Mouse (Mus musculus) mouse trophoblast stem cell (cell line): ENCODE data around the gene Trpc2.
"Not testable (repeated sequence)": the region's sequence is repeated elsewhere in the genome, so short reads cannot be mapped to it uniquely, and the experiment has no call there.

ENCODE experiments used
- in situ Hi-C, 2 experiments: fragments of 300-500 bp; cut with MseI, MboI; formaldehyde crosslinking; loops; 2 replicates in 1 of 2; 3 replicates in 1 of 2; pipeline ENCODE4 v1.15.1; 2025

Trpc2 gene

DNA sequence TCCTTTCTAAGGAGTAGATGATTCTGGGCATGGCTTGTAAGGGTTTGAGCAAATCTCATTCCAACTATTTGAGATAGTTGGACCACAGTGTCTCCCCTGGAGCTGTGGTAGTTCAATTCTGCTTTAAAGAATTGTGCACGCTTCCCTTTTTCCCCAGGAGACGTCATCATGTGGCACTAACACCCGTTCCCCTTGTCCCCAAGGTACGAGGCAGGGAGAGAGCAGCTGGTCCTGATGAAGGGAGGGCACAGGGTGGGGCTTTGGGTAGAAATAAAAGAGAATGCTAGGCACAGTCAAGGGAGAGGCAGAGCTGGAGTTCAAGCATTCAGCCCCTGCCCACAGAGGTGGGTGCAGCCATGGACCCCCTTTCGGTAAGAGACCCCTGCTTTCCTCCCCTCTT is at the start of gene Trpc2:
Gene Trpc2 (plus strand): TSS at position 301 of the 400 bp plus-strand sequence.
- in situ Hi-C loops, result no loop called here

DNA sequence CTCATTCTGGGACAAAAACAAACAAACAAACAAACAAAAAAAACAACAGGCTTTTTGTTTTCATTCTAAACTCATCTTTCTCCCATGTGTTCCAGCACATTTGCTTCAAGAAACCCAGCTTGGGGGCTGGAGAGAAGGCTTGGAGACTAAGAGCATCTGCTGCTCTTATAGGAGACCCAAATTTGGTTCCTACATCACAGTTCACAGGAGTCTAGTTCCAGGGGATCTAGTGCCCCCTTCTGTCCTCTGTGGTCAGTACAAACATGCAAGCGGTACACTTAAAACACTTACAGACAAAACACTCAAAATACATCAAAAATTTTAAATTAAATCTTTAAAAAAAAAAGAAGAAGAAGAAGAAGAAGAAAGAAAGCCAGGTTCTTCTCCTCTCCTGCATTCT is 48.0 kb upstream of the Trpc2 start:
- in situ Hi-C loops, result no loop called here

DNA sequence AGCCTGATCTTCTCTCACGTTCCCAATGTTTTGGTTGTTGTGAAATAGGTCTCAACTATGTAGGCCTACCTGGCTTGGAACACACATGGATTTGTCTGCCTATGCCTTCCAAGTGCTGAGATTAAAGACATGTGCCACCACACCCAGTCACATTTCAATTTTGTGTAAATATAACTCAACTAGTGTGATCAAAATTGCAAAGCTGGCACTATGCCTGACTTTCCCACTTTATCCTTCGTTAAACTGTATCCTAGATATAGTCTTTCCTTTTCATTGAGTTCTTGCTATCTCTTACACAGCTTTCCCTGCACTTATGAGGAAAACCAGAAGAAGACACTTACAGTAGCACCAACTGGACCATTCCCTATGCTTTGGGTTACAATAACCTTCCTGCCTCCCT is 47.4 kb upstream of the Trpc2 start:
- in situ Hi-C loops, result no loop called here

DNA sequence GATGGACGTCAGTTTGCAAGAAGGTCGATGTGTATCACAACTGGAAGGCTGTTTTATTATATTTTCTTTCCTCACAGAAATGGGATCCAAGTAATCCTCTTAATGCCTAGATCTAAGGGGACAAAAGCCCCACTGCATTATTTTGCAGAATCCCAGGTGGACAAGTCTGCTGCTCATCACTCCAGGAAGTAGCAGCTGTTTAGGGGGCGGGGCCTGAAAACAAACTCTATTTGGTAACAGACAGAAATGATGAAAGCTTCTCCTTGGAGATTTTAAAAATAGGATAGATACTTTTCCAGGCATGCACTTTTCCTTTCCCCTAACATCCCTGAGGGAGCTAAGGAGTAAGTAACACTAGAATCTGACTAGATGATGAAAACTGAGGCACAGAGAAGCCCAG is 45.6 kb upstream of the Trpc2 start:
- in situ Hi-C loops, result no loop called here

DNA sequence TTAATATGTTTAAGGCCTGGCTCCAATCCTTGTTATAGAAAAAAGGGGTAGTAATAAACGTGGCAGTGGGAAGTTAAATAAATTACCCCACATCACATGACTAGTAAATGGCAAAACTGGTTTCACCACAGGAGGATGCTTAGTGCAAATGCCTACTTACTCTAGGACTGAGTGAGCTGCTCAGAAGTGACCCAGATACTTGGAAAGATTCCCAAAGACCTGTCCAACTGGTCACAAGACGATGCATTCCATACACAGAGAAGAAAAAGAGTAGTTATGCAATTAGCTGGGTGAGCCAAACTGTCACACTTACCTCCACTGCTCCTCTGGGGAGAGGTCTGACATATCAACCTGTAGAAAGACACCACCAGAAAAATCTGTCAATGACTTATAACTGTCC is 40.6 kb upstream of the Trpc2 start:
- in situ Hi-C loops, result no loop called here

DNA sequence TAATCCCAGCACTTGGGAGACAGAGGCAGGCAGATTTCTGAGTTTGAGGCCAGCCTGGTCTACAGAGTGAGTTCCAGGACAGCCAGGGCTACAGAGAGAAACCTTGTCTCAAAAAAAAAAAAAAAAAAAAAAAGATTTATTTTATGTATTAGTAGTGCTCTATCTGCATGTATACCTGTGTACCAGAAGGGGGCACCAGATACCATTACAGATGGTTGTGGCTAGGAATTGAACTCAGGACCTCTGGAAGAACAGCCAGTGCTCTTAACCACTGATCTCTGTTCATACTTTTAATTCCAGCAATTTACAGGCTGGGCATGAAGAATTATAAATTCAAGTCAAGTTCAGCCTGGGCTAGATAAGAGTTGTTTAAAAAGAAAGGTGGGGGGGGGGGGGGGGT is 34.4 kb upstream of the Trpc2 start:
- in situ Hi-C loops, result not testable (repeated sequence)

DNA sequence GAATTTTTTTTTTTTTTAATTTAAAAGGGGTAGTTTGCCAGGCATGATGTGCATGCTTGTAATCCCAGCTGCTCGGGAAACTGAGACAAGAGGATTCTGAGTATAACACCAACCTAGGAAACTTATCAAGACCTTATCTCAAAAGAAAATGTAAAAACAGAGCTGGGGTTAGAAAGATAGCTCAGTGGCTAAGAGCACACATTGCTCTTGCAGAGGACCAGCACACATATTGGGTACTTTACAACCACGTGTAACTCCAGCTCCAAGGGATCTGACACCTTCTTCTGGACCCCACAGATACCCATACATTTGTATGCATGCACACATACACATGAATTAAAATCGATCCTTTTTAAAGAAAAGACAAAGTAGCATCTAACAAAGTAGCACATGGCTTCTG is 21.6 kb upstream of the Trpc2 start:
- in situ Hi-C loops, result no loop called here

DNA sequence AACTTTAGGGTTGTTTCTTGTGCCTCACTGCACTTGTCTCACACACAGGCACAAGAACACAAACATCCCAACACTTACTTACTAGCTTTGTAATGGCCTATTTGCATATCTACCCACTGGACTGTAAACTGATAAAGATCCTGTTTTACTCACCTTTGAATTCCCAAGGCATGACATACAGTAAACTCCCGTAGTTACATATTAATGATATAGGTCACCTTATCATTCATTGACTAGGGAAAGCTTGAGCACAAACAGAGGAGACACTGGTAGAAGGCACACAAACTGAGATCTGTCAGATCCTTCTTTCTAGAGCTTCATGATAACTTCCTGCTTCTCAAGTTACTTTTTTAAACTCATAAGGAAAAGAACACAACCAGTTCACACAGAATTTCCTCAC is 20.7 kb upstream of the Trpc2 start:
- in situ Hi-C loops, result no loop called here

DNA sequence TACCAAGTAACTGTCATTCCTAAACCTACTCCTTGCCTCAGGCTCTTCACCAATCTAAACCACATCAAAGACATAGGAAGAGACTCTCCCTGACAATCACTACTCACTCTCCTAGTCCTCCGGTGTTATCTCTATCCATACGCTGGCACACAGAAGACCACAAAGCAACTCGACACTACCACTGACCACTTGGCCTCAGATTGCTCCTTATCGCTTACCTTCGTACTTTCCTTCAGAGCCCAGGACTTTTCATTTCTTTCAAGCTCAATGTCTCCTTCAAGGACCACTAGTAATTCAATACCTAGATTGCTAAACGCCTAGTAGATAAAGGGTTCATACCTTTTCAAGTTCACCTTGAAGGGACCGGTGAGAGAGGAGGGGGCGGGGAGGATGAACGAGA is 19.0 kb upstream of the Trpc2 start:
- in situ Hi-C loops, result no loop called here

DNA sequence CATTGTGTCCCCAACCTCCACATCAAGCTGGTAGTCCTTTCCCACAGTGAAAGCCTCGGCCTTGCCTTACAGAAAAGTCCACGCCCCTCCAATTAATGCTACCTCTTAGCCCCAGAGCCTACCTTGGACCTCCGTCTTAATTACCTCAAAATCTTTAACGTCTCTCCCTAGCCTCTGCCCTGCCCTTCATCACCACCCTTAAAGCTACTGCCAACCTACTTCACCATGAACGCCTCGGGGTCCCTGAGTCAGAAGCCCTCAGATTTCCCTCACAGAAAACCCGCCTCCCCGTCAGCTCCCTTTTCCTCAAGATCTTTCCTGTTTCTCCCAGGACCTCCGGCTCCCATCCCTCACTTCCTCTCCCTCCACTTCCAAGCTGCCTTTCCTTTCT is 18.3 kb upstream of the Trpc2 start:
- in situ Hi-C loops, result no loop called here

DNA sequence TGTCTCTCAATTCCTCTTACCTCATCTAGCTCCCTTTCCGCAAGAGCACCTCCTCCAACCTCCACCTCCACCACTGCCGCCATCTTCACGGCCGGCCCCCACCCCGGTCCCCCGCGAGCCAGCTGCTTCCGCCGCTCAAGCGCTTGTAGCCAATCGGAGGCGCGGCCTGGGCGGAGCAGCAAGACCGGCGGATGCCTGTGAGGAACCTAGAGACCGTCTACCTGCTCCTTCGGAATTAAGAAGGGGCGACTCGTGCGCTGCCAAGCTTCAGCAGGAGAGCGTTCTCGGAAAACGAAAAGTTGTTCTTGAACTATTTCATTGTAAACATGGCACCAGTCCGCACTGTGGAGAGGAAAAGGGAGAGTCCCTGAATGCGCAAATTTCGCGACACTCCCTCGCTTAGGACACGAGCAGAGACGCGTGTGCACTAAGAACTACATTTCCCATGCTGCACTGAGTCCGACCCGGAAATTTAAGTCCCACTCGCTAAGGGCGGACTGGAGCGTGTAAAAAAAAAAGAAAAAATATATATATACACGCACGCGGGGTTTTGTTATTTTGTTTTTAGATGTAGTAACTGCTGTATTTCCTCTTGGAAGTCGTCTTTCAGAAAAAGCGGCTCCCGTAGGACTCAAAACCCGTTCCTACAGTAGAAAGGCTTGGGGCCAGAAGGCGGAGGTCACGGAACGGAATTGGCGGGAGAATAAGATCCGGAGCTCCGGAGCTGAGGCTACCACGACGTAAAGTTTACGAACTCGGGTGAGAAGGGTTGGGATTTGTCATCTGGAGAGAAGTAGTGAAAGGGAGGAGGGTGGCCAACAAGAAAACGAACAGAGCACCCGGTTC is 17.6 kb upstream of the Trpc2 start, which contains the start of the genes Rnf121, Xndc1 and Xntrpc:
Gene Rnf121 (minus strand): TSS at position 424 of the 846 bp plus-strand sequence.
Gene Xndc1 (plus strand): TSS at position 466 of the 846 bp plus-strand sequence.
Gene Xntrpc (plus strand): TSS at position 668 of the 846 bp plus-strand sequence.
- in situ Hi-C loops, result no loop called here

DNA sequence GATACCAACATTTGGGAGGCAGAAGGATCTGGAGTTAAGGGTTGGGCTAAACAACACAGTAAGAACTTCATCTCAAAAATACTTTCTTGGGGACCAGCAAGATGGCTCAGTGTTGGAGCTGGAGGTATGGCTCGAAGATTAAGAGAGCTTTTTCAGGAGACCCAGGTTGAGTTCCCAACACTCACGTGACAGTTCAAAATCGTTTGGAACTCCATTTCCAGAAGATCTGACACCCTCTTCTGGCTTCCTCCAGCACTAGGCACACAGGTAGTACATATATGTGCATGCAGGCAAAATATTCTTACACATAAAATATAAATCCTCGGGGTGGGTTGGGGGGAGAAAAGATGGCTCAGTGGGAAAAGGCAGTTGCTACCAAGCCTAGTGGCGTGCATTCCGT is 16.6 kb upstream of the Trpc2 start:
- in situ Hi-C loops, result no loop called here

DNA sequence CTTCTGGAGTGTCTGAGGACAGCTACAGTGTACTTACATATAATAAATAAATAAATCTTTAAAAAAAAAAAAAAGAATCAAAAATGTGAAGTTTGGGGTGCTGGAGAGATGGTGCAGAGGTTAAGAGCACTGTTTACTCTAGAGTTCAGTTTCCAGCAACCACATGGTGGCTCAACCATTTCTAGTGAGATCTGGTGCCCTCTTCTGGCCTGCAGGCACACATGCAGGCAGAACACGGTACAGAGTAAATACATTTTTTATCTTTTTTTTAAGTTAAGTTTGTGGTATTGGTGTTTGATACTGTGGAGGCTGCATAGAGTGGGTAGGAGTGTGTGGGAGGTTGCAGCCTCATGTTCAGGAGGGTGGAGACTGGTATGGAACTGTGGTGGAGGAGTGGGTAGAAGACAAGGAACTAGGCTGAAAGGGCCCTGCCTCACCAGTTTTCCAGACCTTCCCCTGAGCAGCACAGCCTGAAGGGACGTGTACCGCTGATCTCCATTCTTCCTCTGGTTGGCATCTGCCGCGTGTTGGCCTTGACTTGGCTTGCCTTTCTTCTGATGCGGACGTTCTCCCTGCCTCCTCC is 6.1 kb upstream of the Trpc2 start:
- in situ Hi-C loops, result no loop called here

DNA sequence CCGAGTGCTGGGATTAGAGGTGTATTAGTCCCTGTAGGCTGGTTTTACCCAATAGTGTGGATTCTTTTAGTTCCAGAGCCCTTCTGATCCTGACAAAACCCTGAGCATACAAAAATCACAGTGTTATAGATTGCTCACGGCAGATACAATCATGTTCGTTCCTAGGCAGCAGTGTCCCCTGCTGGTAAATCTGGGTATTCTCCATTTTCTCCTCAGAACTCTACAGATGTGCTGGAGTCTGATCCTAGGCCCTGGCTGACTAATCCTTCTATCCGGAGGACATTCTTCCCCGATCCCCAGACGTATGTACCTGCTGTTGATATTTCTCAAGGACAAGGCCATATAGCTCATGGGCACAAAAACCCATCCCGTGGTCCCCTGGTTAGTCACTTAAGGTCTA is 4.4 kb upstream of the Trpc2 start:
- in situ Hi-C loops, result no loop called here

DNA sequence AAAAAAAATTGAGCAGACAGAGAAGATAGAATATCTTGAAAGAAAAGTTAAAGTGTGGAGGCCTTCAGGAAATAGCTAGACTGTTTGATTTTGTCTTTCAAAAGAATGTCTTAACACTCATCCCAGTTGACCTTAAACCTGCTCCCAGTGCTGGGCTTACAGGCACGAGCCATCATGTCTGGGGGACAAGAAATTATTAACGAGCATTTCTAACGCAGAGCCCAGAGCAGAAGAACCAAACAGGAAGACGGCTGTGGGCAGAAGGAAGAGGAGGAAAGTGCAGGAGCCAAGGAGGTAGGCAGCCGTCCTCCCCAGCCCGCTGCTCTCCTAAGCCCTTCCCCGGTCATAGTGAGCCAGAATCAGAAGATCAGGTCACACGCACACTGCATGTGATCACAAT is 2.6 kb upstream of the Trpc2 start:
- in situ Hi-C loops, result no loop called here

DNA sequence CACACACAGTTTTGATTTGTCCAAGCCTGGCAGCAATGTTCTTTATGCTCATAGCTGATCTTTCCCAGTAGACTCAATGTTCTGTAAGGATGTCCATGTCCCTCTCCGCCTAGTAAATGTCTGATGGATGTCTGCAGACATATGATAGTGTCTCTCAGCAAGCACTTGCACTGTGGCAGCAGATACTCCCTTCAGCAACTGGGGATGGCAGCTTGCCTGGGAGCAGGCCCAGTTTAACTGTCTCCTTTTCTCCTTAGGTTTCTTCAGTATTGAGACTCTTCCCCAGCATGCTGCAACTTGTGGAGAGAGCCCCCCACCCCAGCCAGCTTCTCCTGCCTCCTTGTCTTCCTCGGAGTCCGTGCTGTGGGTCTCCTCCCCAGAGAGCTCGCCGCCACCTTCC is 1.1 kb upstream of the Trpc2 start:
- in situ Hi-C loops, result no loop called here

DNA sequence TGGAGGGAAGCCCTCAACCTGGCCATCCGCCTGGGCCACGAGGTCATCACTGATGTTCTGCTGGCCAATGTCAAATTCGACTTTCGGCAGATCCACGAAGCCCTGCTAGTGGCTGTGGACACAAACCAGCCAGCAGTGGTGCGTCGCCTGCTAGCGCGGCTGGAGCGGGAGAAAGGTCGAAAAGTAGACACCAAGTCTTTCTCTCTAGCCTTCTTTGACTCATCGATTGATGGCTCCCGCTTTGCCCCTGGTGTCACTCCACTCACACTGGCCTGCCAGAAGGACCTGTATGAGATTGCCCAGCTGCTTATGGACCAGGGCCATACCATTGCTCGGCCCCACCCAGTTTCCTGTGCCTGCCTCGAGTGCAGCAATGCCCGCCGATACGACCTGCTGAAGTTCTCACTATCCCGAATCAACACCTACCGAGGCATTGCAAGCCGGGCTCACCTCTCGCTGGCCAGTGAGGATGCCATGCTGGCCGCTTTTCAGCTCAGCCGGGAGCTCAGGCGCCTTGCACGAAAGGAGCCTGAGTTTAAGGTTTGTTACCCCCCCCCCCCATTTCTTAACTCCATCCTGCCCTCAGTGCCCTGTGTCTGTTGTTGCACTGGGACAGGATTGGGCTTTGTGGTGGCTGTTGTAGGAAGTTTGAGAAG is 1.3 kb downstream of the Trpc2 start:
- in situ Hi-C loops, result no loop called here

DNA sequence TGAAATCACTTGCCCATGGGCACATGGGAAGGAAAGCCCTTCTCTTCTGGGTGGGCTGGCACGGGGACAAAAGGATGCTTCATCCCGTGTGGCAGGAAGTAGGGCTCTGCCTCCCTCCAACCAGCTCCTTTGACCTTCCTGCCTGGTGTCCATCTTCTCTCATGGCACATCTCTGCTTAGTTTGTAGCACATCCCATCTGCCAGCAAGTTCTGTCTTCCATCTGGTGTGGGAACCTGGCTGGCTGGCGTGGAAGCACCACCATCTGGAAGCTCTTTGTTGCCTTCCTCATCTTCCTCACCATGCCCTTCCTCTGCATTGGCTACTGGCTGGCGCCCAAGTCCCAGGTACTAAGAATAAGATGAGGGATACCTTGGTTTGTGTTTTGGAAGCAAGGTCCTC is 4.4 kb downstream of the Trpc2 start:
- in situ Hi-C loops, result no loop called here

DNA sequence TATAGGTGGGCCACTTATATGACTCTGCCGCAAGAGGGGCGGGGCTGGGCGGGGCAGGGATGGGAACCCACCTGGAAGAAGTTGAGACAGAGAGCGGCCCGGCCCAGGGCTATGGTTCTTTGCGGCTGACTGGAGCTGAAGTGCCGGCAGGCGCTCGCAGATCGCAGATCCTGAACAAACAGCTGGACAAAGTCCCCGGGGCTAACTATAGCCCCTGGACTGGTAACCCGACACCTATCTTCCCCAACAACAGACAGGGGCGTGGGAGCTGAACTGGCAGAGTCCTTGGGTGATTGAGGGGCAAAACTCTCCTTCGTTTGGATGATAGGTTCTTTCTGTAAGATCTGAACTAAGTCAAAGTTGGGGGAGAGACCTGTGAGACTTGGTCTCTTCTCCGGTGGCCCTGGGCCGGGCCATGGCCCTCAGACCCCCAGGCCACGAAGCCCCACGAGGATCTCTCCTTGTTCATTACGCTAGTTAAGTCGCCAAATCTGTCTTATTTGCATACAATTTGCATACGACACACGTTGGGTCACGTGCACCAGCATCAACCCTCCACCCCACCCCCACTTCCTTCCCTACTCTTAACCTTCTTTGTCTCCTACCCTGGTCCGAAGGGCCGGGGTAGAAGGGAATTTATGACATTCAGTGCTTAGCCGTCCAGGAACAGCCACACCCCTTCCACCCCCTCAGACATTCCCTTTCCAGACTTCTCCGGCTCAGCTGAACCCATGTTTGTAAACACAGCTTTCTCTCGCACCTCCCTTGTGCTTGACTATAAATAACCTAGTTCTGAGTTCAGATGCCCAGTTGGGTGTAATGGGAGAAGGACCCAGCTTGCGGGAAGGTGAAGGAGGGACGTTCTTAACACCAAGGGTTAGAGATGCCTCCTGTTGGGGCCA is 17.1 kb downstream of the Trpc2 start:
- in situ Hi-C loops, result no loop called here

DNA sequence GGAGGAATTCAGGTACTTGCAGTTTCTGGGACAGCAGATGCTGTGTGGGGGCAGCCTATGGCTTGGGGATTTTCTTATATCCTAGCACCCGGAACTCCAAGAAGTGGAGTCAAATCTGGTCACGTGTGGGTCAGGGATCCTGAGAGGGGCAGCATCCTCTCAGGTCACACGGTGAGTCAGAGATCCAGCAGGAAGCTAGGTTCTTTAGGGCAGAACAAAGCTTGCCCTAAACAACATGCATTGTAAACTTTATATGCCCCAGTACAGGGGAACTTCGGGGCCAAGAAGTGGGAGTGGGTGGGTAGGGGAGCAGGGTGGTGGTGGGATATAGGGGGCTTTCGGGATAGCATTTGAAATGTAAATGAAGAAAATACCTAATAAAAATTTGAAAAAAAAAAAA is 18.0 kb downstream of the Trpc2 start:
- in situ Hi-C loops, result no loop called here

DNA sequence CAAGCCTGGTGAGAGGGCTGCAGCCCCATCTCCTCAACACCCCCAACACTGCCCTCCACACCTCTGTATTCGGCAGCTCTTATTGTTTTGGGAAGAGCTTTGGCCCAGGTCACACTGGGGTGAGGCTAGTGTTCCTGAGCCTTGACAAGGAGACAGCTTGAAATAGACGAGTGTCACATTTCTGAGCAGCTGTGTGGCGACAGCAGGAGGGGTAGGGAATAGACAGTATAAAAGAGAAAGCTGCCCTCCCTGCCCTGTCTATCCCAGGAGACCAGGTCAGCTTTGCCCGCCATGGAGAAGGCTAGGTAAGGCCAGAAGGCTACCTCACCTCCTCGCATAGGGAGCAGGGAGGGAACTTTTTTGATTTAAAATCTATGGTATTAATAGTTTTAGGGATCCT is 18.6 kb downstream of the Trpc2 start, which contains the start of gene Art1:
Gene Art1 (plus strand): TSS at position 257 of the 400 bp plus-strand sequence.
- in situ Hi-C loops, result no loop called here

DNA sequence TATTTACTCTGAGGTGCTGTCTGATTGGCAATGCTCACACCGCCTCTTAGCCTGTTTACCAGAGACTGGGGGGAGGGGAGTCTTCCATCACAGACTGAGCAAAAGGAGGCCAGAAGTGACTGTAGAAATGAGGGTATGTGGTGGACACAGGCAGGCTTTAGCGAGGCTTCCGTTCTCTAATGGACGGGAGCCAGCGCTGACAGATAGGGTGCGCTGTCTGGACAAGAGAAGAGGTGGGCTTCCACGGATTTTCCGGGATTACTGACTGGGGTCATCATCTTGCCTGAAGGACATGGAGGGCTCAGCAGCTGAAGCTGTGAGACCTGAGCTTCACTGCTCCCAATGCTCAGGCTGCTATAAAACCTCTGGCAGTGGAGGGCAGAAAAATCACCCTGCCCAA is 19.3 kb downstream of the Trpc2 start:
- in situ Hi-C loops, result no loop called here
